ENCODE assay signal across 24 mouse cellular contexts in the genomic region with DNA sequence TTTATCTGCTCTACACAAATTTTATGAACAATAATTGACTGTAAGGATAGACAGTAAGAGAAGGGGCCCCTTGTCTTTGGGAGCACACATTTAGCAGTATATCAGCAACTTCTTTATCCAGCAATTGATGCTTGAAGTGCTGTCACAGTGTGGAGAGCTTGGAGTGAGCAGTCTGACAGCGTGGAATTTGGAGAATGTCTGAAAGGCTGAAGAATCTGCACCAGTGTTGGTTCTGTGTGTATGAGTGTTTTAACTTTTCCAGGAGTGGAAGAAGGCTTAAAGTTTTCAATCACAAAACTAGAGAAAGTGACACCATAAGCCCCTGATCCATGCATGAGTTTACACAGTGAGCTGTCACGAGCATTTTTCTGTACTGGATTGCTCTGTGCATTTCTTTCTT. TPM values are rescaled to one million over a fixed set of nuclear protein-coding genes. Genes with fewer than 3 reads are reported as not detected.
DNase-seq lines count a peak whose midpoint lies in the region; ATAC-seq and TF ChIP-seq lines count a peak whose summit lies in the region.
"Had no signal": no experiment of that assay in that cellular context is flagged by ENCODE, and none has a peak within 500 bp of the region (broad histone marks: within the 10 kb centered on the region; RNA-seq: fewer than 3 reads in every experiment).

No protein-coding gene starts in this region.

- H3K9me3 ChIP-seq in heart, embryonic 12.5 days (replicated peaks) = no peaks in the 10 kb centered on the region
- no peaks in the 10 kb centered on the region for H3K9me3 ChIP-seq in heart, embryonic 15.5 days (replicated peaks)
- no peaks in the 10 kb centered on the region for H3K9me3 ChIP-seq in lung, embryonic 16.5 days (ENCODE audit: control insufficient read depth, low read length)
- H3K9me3 ChIP-seq: embryonic facial prominence, embryonic 12.5 days; embryonic facial prominence, embryonic 15.5 days; G1E; hindbrain, embryonic 10.5 days; hindbrain, embryonic 13.5 days; intestine, embryonic 15.5 days had no signal

- H3K27ac ChIP-seq in heart, embryonic 12.5 days (ENCODE audit: poor library complexity, severe bottlenecking) = no peak overlapping the region
- no peak overlapping the region for H3K27ac ChIP-seq in heart, embryonic 15.5 days
- H3K27ac ChIP-seq in heart, adult 2 months = no peak overlapping the region
- H3K27ac ChIP-seq in lung, embryonic 16.5 days (ENCODE audit: low read length) = peak overlapping the region; percentile 10; the same call in 1 of the 2 replicates
- H3K27ac ChIP-seq: embryonic facial prominence, embryonic 12.5 days; embryonic facial prominence, embryonic 15.5 days; hindbrain, embryonic 10.5 days; hindbrain, embryonic 13.5 days; intestine, embryonic 15.5 days had no signal

- no peak overlapping the region for H3K4me3 ChIP-seq in heart, embryonic 12.5 days
- H3K4me3 ChIP-seq in heart, embryonic 15.5 days = no peak overlapping the region
- H3K4me3 ChIP-seq in heart, adult 2 months = no peak overlapping the region
- H3K4me3 ChIP-seq in lung, embryonic 16.5 days (ENCODE audit: low read length) = no peak overlapping the region
- H3K4me3 ChIP-seq: embryonic facial prominence, embryonic 12.5 days; embryonic facial prominence, embryonic 15.5 days; hindbrain, embryonic 10.5 days; hindbrain, embryonic 13.5 days; intestine, embryonic 15.5 days had no signal

- H3K36me3 ChIP-seq in heart, embryonic 12.5 days = no peaks in the 10 kb centered on the region
- H3K36me3 ChIP-seq in heart, embryonic 15.5 days = no peaks in the 10 kb centered on the region
- H3K36me3 ChIP-seq in heart, adult 2 months (ENCODE audit: control insufficient read depth, insufficient read depth, low read length) = no peaks in the 10 kb centered on the region
- no peaks in the 10 kb centered on the region for H3K36me3 ChIP-seq in lung, embryonic 16.5 days (ENCODE audit: control insufficient read depth, insufficient read depth, low read length)
- H3K36me3 ChIP-seq: embryonic facial prominence, embryonic 12.5 days; embryonic facial prominence, embryonic 15.5 days; G1E; hindbrain, embryonic 10.5 days; hindbrain, embryonic 13.5 days; intestine, embryonic 15.5 days had no signal

- no peak for TF ChIP-seq CTCF in heart, adult 2 months (IDR thresholded peaks at IDR 0.05)

- no peak for ATAC-seq in heart, embryonic 12.5 days (ENCODE audit: insufficient number of reproducible peaks, low FRiP score)
- ATAC-seq in heart, embryonic 15.5 days (replicated peaks; ENCODE audit: insufficient number of reproducible peaks, insufficient read depth, low FRiP score, low read depth) = no peak
- no peak for ATAC-seq in lung, embryonic 16.5 days (ENCODE audit: low read depth)
- ATAC-seq: forebrain, embryonic 14.5 days; forebrain, postnatal 0 days; hindbrain, embryonic 16.5 days; intestine, embryonic 15.5 days had no signal

- no peak overlapping the region for H3K9ac ChIP-seq in heart, embryonic 12.5 days
- no peak overlapping the region for H3K9ac ChIP-seq in heart, embryonic 15.5 days
- H3K9ac ChIP-seq in heart, adult 2 months (ENCODE audit: low read depth, low read length) = no peak overlapping the region
- no peak overlapping the region for H3K9ac ChIP-seq in lung, embryonic 16.5 days (ENCODE audit: low read length)
- H3K9ac ChIP-seq: embryonic facial prominence, embryonic 12.5 days; embryonic facial prominence, embryonic 15.5 days; forebrain, postnatal 0 days; hindbrain, embryonic 13.5 days; intestine, embryonic 15.5 days had no signal

- H3K79me2 ChIP-seq in heart, adult 2 months (replicated peaks; ENCODE audit: control insufficient read depth, insufficient read depth, low read length) = no peaks in the 10 kb centered on the region

- intact Hi-C loops in heart, adult 2 months (cut with DNase I) = no loop called here

- peak overlapping the region; percentile 46 for H3K4me2 ChIP-seq in heart, embryonic 12.5 days
- peak overlapping the region; percentile 4; the same call in 1 of the 2 replicates for H3K4me2 ChIP-seq in heart, embryonic 15.5 days
- no peak overlapping the region for H3K4me2 ChIP-seq in lung, embryonic 16.5 days (ENCODE audit: low read depth, low read length)
- H3K4me2 ChIP-seq: embryonic facial prominence, embryonic 12.5 days; embryonic facial prominence, embryonic 15.5 days; hindbrain, embryonic 13.5 days; intestine, embryonic 15.5 days had no signal

- H3K4me1 ChIP-seq in heart, embryonic 12.5 days (replicated peaks) = peaks cover 4% of the 10 kb centered on the region; the same call in 1 of the 2 replicates
- H3K4me1 ChIP-seq in heart, embryonic 15.5 days (replicated peaks) = no peaks in the 10 kb centered on the region; the same call in 1 of the 2 replicates
- H3K4me1 ChIP-seq in heart, adult 2 months (ENCODE audit: control insufficient read depth, insufficient read depth, low read length) = no peaks in the 10 kb centered on the region
- no peaks in the 10 kb centered on the region for H3K4me1 ChIP-seq in lung, embryonic 16.5 days (replicated peaks; ENCODE audit: control insufficient read depth, insufficient read depth, low read length)
- H3K4me1 ChIP-seq: embryonic facial prominence, embryonic 12.5 days; embryonic facial prominence, embryonic 15.5 days; hindbrain, embryonic 13.5 days; intestine, embryonic 15.5 days had no signal

- no peak for TF ChIP-seq EP300 in heart, adult 2 months (IDR thresholded peaks at IDR 0.05; ENCODE audit: insufficient read depth, low read depth, low read length)

- DNase-seq in heart, adult 8-10 months (ENCODE audit: low spot score) = no peak
- DNase-seq in heart, adult 2 months = no peak
- DNase-seq in lung, postnatal 10 days = no peak
- DNase-seq in frontal cortex, postnatal 36 days (ENCODE audit: low spot score in 2 of 2) = no peak
- DNase-seq: adrenal gland, adult 2 months; adrenal gland, postnatal 14 days; cerebellum, adult 11 months; cerebellum, adult 2 months; cerebellum, adult 9-11 months; cerebellum, postnatal 25 days; forebrain, postnatal 0 days; gastrocnemius, postnatal 25 days; heart, adult 18-20 months had no signal

- TF ChIP-seq POLR2A in heart, adult 2 months (IDR thresholded peaks at IDR 0.05; ENCODE audit: insufficient read depth, low read depth, low read length) = no peak

- H3K27me3 ChIP-seq in heart, embryonic 12.5 days (replicated peaks) = no peaks in the 10 kb centered on the region
- no peaks in the 10 kb centered on the region for H3K27me3 ChIP-seq in heart, embryonic 15.5 days
- H3K27me3 ChIP-seq in heart, adult 2 months (ENCODE audit: control insufficient read depth, insufficient read depth, low read length) = no peaks in the 10 kb centered on the region
- H3K27me3 ChIP-seq in lung, embryonic 16.5 days (ENCODE audit: control insufficient read depth, insufficient read depth, low read depth, low read length) = no peaks in the 10 kb centered on the region
- H3K27me3 ChIP-seq: embryonic facial prominence, embryonic 12.5 days; embryonic facial prominence, embryonic 15.5 days; hindbrain, embryonic 13.5 days; intestine, embryonic 15.5 days had no signal

- WGBS in heart, embryonic 12.5 days = 41% methylated on average over 2 of the region's 2 CpGs
- 33% methylated on average over 2 of the region's 2 CpGs for WGBS in heart, embryonic 15.5 days
- WGBS in heart, adult 2 months = 67% methylated on average over 2 of the region's 2 CpGs
- WGBS in lung, embryonic 16.5 days = 33% methylated on average over 2 of the region's 2 CpGs

RNA-seq across cellular contexts. Expression of gene Ttll4, which starts 18.0 kb away (rescaled TPM):
- 25.1 and 25.8 TPM in 2 replicates for polyA plus RNA-seq in heart, embryonic 12.5 days (2016; fragmentation: Nextera tagmentation; extraction: Ambion mirVana)
- total RNA-seq in heart, adult 8-10 months (2022) = 10 to 100 TPM in 1 of 4 experiments, 1 to 10 TPM in 3; 8.1 to 10.5 (median 9.3) TPM
- polyA plus RNA-seq in heart, embryonic 15.5 days (2015; fragmentation: Nextera tagmentation; extraction: Ambion mirVana) = 7.3 and 8.3 TPM in 2 replicates
- total RNA-seq in heart, adult 2 months (2021) = 10 to 100 TPM in 1 of 2 experiments, 1 to 10 TPM in 1; 9.7 to 10.9 TPM
- polyA plus RNA-seq in heart, adult 2 months (2012; rRNA removed) = 6.6 and 15.5 TPM in 2 replicates
- 15.8 and 16.5 TPM in 2 replicates for polyA plus RNA-seq in lung, embryonic 16.5 days (2015; fragmentation: Nextera tagmentation; extraction: Ambion mirVana)

RNA-seq across cellular contexts. Expression of gene Stk36, which starts 42.3 kb away (rescaled TPM):
- 4.4 and 4.9 TPM in 2 replicates for polyA plus RNA-seq in heart, embryonic 12.5 days (2016; fragmentation: Nextera tagmentation; extraction: Ambion mirVana)
- 1 to 10 TPM in 1 of 4 experiments, under 1 TPM in 3; 0.63 to 1.9 (median 0.81) TPM for total RNA-seq in heart, adult 8-10 months (2022)
- 3.4 and 3.7 TPM in 2 replicates for polyA plus RNA-seq in heart, embryonic 15.5 days (2015; fragmentation: Nextera tagmentation; extraction: Ambion mirVana)
- under 1 TPM; 0.55 to 0.66 TPM for total RNA-seq in heart, adult 2 months (2021)
- 0.56 and 1.5 TPM in 2 replicates for polyA plus RNA-seq in heart, adult 2 months (2012; rRNA removed)
- polyA plus RNA-seq in lung, embryonic 16.5 days (2015; fragmentation: Nextera tagmentation; extraction: Ambion mirVana) = 9.6 and 10.1 TPM in 2 replicates

RNA-seq across cellular contexts. Expression of gene Rnf25, which starts 42.3 kb away (rescaled TPM):
- polyA plus RNA-seq in heart, embryonic 12.5 days (2016; fragmentation: Nextera tagmentation; extraction: Ambion mirVana) = 22.9 and 23.9 TPM in 2 replicates
- 10 to 100 TPM; 17.5 to 21.4 (median 19.2) TPM for total RNA-seq in heart, adult 8-10 months (2022)
- polyA plus RNA-seq in heart, embryonic 15.5 days (2015; fragmentation: Nextera tagmentation; extraction: Ambion mirVana) = 18.9 and 23.6 TPM in 2 replicates
- total RNA-seq in heart, adult 2 months (2021) = 10 to 100 TPM; 15.9 to 20.5 TPM
- polyA plus RNA-seq in heart, adult 2 months (2012; rRNA removed) = 33.0 and 50.6 TPM in 2 replicates
- 31.2 and 36.8 TPM in 2 replicates for polyA plus RNA-seq in lung, embryonic 16.5 days (2015; fragmentation: Nextera tagmentation; extraction: Ambion mirVana)

RNA-seq across cellular contexts. Expression of gene Bcs1l, which starts 55.4 kb away (rescaled TPM):
- polyA plus RNA-seq in heart, embryonic 12.5 days (2016; fragmentation: Nextera tagmentation; extraction: Ambion mirVana) = 19.0 and 20.1 TPM in 2 replicates
- 10 to 100 TPM; 33.9 to 38.8 (median 35.4) TPM for total RNA-seq in heart, adult 8-10 months (2022)
- polyA plus RNA-seq in heart, embryonic 15.5 days (2015; fragmentation: Nextera tagmentation; extraction: Ambion mirVana) = 19.1 and 21.2 TPM in 2 replicates
- total RNA-seq in heart, adult 2 months (2021) = 10 to 100 TPM; 28.4 to 30.9 TPM
- 44.4 and 59.6 TPM in 2 replicates for polyA plus RNA-seq in heart, adult 2 months (2012; rRNA removed)
- 18.2 and 18.5 TPM in 2 replicates for polyA plus RNA-seq in lung, embryonic 16.5 days (2015; fragmentation: Nextera tagmentation; extraction: Ambion mirVana)

RNA-seq across cellular contexts. Expression of gene Zfp142, which starts 55.5 kb away (rescaled TPM):
- polyA plus RNA-seq in heart, embryonic 12.5 days (2016; fragmentation: Nextera tagmentation; extraction: Ambion mirVana) = 5.9 and 7.9 TPM in 2 replicates
- 10 to 100 TPM; 10.4 to 12.0 (median 10.9) TPM for total RNA-seq in heart, adult 8-10 months (2022)
- polyA plus RNA-seq in heart, embryonic 15.5 days (2015; fragmentation: Nextera tagmentation; extraction: Ambion mirVana) = 4.4 and 6.0 TPM in 2 replicates
- 10 to 100 TPM in 1 of 2 experiments, 1 to 10 TPM in 1; 10.0 to 13.7 TPM for total RNA-seq in heart, adult 2 months (2021)
- 9.2 and 13.3 TPM in 2 replicates for polyA plus RNA-seq in heart, adult 2 months (2012; rRNA removed)
- 5.9 and 6.7 TPM in 2 replicates for polyA plus RNA-seq in lung, embryonic 16.5 days (2015; fragmentation: Nextera tagmentation; extraction: Ambion mirVana)
